Mouse (Mus musculus): ENCODE results near the gene Gm11239. TPM values are rescaled to one million over a fixed set of nuclear protein-coding genes. Genes with fewer than 3 reads are reported as not detected.

Gene Gm11239
- polyA plus RNA-seq (2015; fragmentation: Nextera tagmentation; extraction: Ambion mirVana) = not detected in 2 replicates

DNA sequence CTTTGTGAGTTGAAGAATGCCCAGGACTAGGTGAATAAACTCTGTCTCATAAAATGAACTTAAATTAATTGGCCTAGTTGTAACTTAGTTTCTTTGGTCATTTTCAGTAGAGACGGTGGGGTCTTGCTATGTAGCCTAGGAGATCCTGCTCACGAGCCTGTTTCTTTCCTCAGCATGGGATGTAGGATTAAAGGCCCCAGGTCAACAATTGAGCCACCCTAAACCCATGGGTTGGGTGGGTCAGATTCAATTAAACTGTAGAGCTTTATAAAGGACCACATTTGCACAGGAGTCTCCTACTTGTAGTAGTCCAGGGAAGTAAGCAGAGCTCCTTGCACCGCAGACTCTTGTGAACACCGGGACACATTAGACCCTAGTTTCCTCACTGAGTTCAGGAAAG lies at the start of gene Gm11239:
Gene Gm11239 (plus strand): TSS at position 301 of the 400 bp plus-strand sequence.

GRCm38 (mm10) chr4:73622684-73623083 lies 45.5 kb upstream of the Gm11239 start, which contains the start of gene Gm11237:
Gm11237 (plus strand) TSS chr4:73622984.

GRCm38 (mm10) chr4:73637821-73638220 lies 30.3 kb upstream of the Gm11239 start, which contains the start of gene Gm11236:
Gm11236 (plus strand) TSS chr4:73638121.

GRCm38 (mm10) chr4:73683216-73683615 lies 15.1 kb downstream of the Gm11239 start, which contains the start of gene Gm428:
Gm428 (plus strand) TSS chr4:73683516.

Other genes starting within 250 kb of the Gm11239 start
- not detected in 2 replicates for gene Gm11238, start 60.5 kb upstream of the Gm11239 start, polyA plus RNA-seq (2015; fragmentation: Nextera tagmentation; extraction: Ambion mirVana)
- gene Gm11237, start 45.4 kb upstream of the Gm11239 start, polyA plus RNA-seq (2015; fragmentation: Nextera tagmentation; extraction: Ambion mirVana) = not detected in 2 replicates
- gene Gm11236, start 30.2 kb upstream of the Gm11239 start, polyA plus RNA-seq (2015; fragmentation: Nextera tagmentation; extraction: Ambion mirVana) = not detected in 2 replicates
- not detected in 2 replicates for gene Gm428, start 15.2 kb downstream of the Gm11239 start, polyA plus RNA-seq (2015; fragmentation: Nextera tagmentation; extraction: Ambion mirVana)
- 0.71 and 0.83 TPM in 2 replicates for gene Rasef, start 122.6 kb downstream of the Gm11239 start, polyA plus RNA-seq (2015; fragmentation: Nextera tagmentation; extraction: Ambion mirVana)
- gene Gm11758, start 207.9 kb downstream of the Gm11239 start, polyA plus RNA-seq (2015; fragmentation: Nextera tagmentation; extraction: Ambion mirVana) = not detected in 2 replicates
- gene Gm11757, start 222.8 kb downstream of the Gm11239 start, polyA plus RNA-seq (2015; fragmentation: Nextera tagmentation; extraction: Ambion mirVana) = not detected in 2 replicates
- gene Gm13871, start 237.6 kb downstream of the Gm11239 start, polyA plus RNA-seq (2015; fragmentation: Nextera tagmentation; extraction: Ambion mirVana) = not detected in 2 replicates

All from neural tube, postnatal 0 days (tissue).